Mouse (Mus musculus) hindbrain, embryonic 16.5 days (tissue): Measurements from ENCODE around the gene Cdh9. TPM values are rescaled to one million over a fixed set of nuclear protein-coding genes. Genes with fewer than 3 reads are reported as not detected.

Source experiments
- ATAC-seq: fragments of 200-750 bp; cut with Nextera tagmentation; 2 replicates; pipeline ENCODE4 v1.8.0; 2017; ENCODE audit warnings: moderate TSS enrichment, moderate library complexity
- H3K27ac ChIP-seq: fragments of 300-500 bp; sonication (generic); 2 replicates; pipeline ENCODE4 v1.5.1; 2014; ENCODE audit warnings: low read depth, mild to moderate bottlenecking, control low read depth, low read length, moderate library complexity
- H3K27me3 ChIP-seq: fragments of 300-500 bp; sonication (generic); replicated peaks from 2 replicates; pipeline ENCODE4 v1.6.1; 2014; ENCODE audit warnings: low read length; ENCODE audit not compliant: control insufficient read depth, insufficient read depth
- H3K36me3 ChIP-seq: fragments of 300-500 bp; sonication (generic); 2 replicates; pipeline ENCODE4 v1.6.1; 2014; ENCODE audit warnings: mild to moderate bottlenecking, low read length, moderate library complexity, mixed read lengths; ENCODE audit not compliant: control insufficient read depth, insufficient read depth
- H3K4me1 ChIP-seq: fragments of 300-500 bp; sonication (generic); 2 replicates; pipeline ENCODE4 v1.6.1; 2014; ENCODE audit warnings: low read depth, low read length; ENCODE audit not compliant: control insufficient read depth, insufficient read depth
- H3K4me2 ChIP-seq: fragments of 300-500 bp; sonication (generic); 2 replicates; pipeline ENCODE4 v1.6.1; 2014; ENCODE audit warnings: mild to moderate bottlenecking, low read length, control low read depth, moderate library complexity
- H3K4me3 ChIP-seq: fragments of 300-500 bp; sonication (generic); 2 replicates; pipeline ENCODE4 v1.5.1; 2014; ENCODE audit warnings: mild to moderate bottlenecking, low read length, control low read depth, moderate library complexity
- H3K9ac ChIP-seq: fragments of 300-500 bp; sonication (generic); 2 replicates; pipeline ENCODE4 v1.6.1; 2014; ENCODE audit warnings: low read depth, mild to moderate bottlenecking, control low read depth, low read length, moderate library complexity
- H3K9me3 ChIP-seq: fragments of 300-500 bp; sonication (generic); 2 replicates; pipeline ENCODE4 v1.6.1; 2014; ENCODE audit warnings: mild to moderate bottlenecking, low read length, moderate library complexity; ENCODE audit not compliant: control insufficient read depth
- WGBS: fragments of 180-500 bp; shearing (Covaris S2); extraction: QIAGEN DNeasy Blood & Tissue Kit; methylation state at CpG from one replicate; pipeline ENCODE4 v1.1.7; 2014; 5-methylcytosine and 5-hydroxymethylcytosine counted together
- polyA plus RNA-seq: library from polyadenylated mRNA; unstranded; fragments of >200 nt; fragmentation: Nextera tagmentation; extraction: Ambion mirVana; gene quantifications from 2 replicates; pipeline ENCODE4 v1.2.1, GENCODE M21; 2015

Gene Cdh9
- polyA plus RNA-seq: 13.8 and 17.3 TPM in 2 replicates

GRCm38 (mm10) chr15:16728470-16729011 lies at the start of gene Cdh9:
Gene Cdh9 (plus strand): TSS chr15:16728756.
- no peaks in the 10 kb centered on the region for H3K9me3 ChIP-seq

GRCm38 (mm10) chr15:16679096-16679495 lies 49.5 kb upstream of the Cdh9 start:
- no peak overlapping the region for H3K27ac ChIP-seq
- no peak overlapping the region for H3K4me3 ChIP-seq
- ATAC-seq: no peak
- WGBS: 66% methylated on average over 5 of the region's 5 CpGs
- no peaks in the 10 kb centered on the region for H3K36me3 ChIP-seq
- no peak overlapping the region for H3K4me2 ChIP-seq
- no peaks in the 10 kb centered on the region for H3K4me1 ChIP-seq
- no peaks in the 10 kb centered on the region for H3K27me3 ChIP-seq
- H3K9me3 ChIP-seq: no peaks in the 10 kb centered on the region
- no peak overlapping the region for H3K9ac ChIP-seq

More at GRCm38 (mm10) chr15:16728470-16729011, at the start of gene Cdh9:
- Histone ChIP-seq H3K36me3 (no peaks in the 10 kb centered on the region), H3K4me2 (peak within 1 kb of the TSS; percentile 58), H3K4me3 (peak within 1 kb of the TSS; percentile 36), H3K27me3 (no peaks in the 10 kb centered on the region), H3K9ac (peak within 1 kb of the TSS; percentile 53), H3K27ac (no peak within 1 kb of the TSS), H3K4me1 (no peaks in the 10 kb centered on the region)
- peak; percentile 91 for ATAC-seq
- 3% methylated on average over 14 of the region's 14 CpGs for WGBS

- Histone ChIP-seq H3K9ac (no peak overlapping the region), H3K27me3 (no peaks in the 10 kb centered on the region), H3K9me3 (no peaks in the 10 kb centered on the region), H3K27ac (no peak overlapping the region), H3K4me2 (no peak overlapping the region), H3K36me3 (no peaks in the 10 kb centered on the region), H3K4me3 (no peak overlapping the region), H3K4me1 (no peaks in the 10 kb centered on the region)
- no peak for ATAC-seq
- WGBS: 86% methylated on average over 3 of the region's 3 CpGs
These were observed 28.7 kb upstream of the Cdh9 start for GRCm38 (mm10) chr15:16699821-16700220.

- Histone ChIP-seq H3K9me3 (no peaks in the 10 kb centered on the region), H3K36me3 (no peaks in the 10 kb centered on the region), H3K27me3 (no peaks in the 10 kb centered on the region), H3K4me2 (no peak overlapping the region), H3K4me3 (no peak overlapping the region), H3K4me1 (no peaks in the 10 kb centered on the region), H3K9ac (no peak overlapping the region), H3K27ac (no peak overlapping the region)
- no peak for ATAC-seq
- WGBS: 79% methylated on average over 1 of the region's 1 CpGs
These were observed 26.2 kb upstream of the Cdh9 start for GRCm38 (mm10) chr15:16702340-16702739.

GRCm38 (mm10) chr15:16739088-16739487 lies 10.5 kb downstream of the Cdh9 start:
- Histone ChIP-seq H3K9me3 (no peaks in the 10 kb centered on the region), H3K36me3 (no peaks in the 10 kb centered on the region), H3K4me3 (no peak overlapping the region), H3K4me1 (no peaks in the 10 kb centered on the region), H3K4me2 (no peak overlapping the region), H3K9ac (no peak overlapping the region), H3K27me3 (no peaks in the 10 kb centered on the region), H3K27ac (no peak overlapping the region)
- WGBS: 81% methylated on average over 4 of the region's 4 CpGs
- ATAC-seq: no peak

GRCm38 (mm10) chr15:16746672-16747071 lies 18.1 kb downstream of the Cdh9 start:
- no peaks in the 10 kb centered on the region for H3K9me3 ChIP-seq
- no peaks in the 10 kb centered on the region for H3K27me3 ChIP-seq
- H3K4me1 ChIP-seq: no peaks in the 10 kb centered on the region
- H3K9ac ChIP-seq: no peak overlapping the region
- no peak for ATAC-seq
- WGBS: 74% methylated on average over 1 of the region's 1 CpGs
- H3K4me2 ChIP-seq: no peak overlapping the region
- H3K27ac ChIP-seq: no peak overlapping the region
- H3K4me3 ChIP-seq: no peak overlapping the region
- H3K36me3 ChIP-seq: no peaks in the 10 kb centered on the region

GRCm38 (mm10) chr15:16763252-16763651 lies 34.7 kb downstream of the Cdh9 start:
- Histone ChIP-seq H3K27me3 (no peaks in the 10 kb centered on the region), H3K4me3 (no peak overlapping the region), H3K9ac (no peak overlapping the region), H3K27ac (no peak overlapping the region), H3K9me3 (no peaks in the 10 kb centered on the region), H3K4me1 (no peaks in the 10 kb centered on the region), H3K4me2 (no peak overlapping the region), H3K36me3 (no peaks in the 10 kb centered on the region)
- 82% methylated on average over 3 of the region's 3 CpGs for WGBS
- no peak for ATAC-seq

- H3K9me3 ChIP-seq: no peaks in the 10 kb centered on the region
- H3K27me3 ChIP-seq: no peaks in the 10 kb centered on the region
- 41% methylated on average over 1 of the region's 1 CpGs for WGBS
- no peak overlapping the region for H3K9ac ChIP-seq
- no peak overlapping the region for H3K27ac ChIP-seq
- no peak overlapping the region for H3K4me2 ChIP-seq
- no peak for ATAC-seq
- no peak overlapping the region for H3K4me3 ChIP-seq
- no peaks in the 10 kb centered on the region for H3K4me1 ChIP-seq
- no peaks in the 10 kb centered on the region for H3K36me3 ChIP-seq
These were observed 56.0 kb downstream of the Cdh9 start for GRCm38 (mm10) chr15:16784575-16784974.

- no peak overlapping the region for H3K4me3 ChIP-seq
- no peak overlapping the region for H3K4me2 ChIP-seq
- no peaks in the 10 kb centered on the region for H3K9me3 ChIP-seq
- H3K36me3 ChIP-seq: no peaks in the 10 kb centered on the region
- H3K27ac ChIP-seq: no peak overlapping the region
- no peaks in the 10 kb centered on the region for H3K27me3 ChIP-seq
- no peak overlapping the region for H3K9ac ChIP-seq
- no peak for ATAC-seq
- H3K4me1 ChIP-seq: no peaks in the 10 kb centered on the region
- 85% methylated on average over 3 of the region's 3 CpGs for WGBS
These were observed 64.3 kb downstream of the Cdh9 start for GRCm38 (mm10) chr15:16792857-16793256.

GRCm38 (mm10) chr15:16801302-16801701 lies 72.7 kb downstream of the Cdh9 start:
- no peak overlapping the region for H3K9ac ChIP-seq
- no peak overlapping the region for H3K27ac ChIP-seq
- H3K36me3 ChIP-seq: no peaks in the 10 kb centered on the region
- ATAC-seq: no peak
- no peaks in the 10 kb centered on the region for H3K27me3 ChIP-seq
- H3K4me1 ChIP-seq: no peaks in the 10 kb centered on the region
- no peak overlapping the region for H3K4me3 ChIP-seq
- H3K4me2 ChIP-seq: no peak overlapping the region
- no peaks in the 10 kb centered on the region for H3K9me3 ChIP-seq
